Mouse (Mus musculus) cerebellum, adult 2 months (tissue): Measurements from ENCODE around the gene Etfb. TPM values are rescaled to one million over a fixed set of nuclear protein-coding genes. Genes with fewer than 3 reads are reported as not detected.

Experiments used
- DNase-seq, 2 experiments: peaks; one replicate each; pipeline ENCODE4 v3.0.0; 2021
- H3K27ac ChIP-seq: fragments of 200-500 bp; 2 replicates; pipeline ENCODE4 v1.5.1; 2012; ENCODE audit warnings: low read length, control low read depth, inconsistent platforms; ENCODE audit not compliant: insufficient read depth
- H3K27me3 ChIP-seq: fragments of 200-500 bp; 2 replicates; pipeline ENCODE4 v1.6.1; 2012; ENCODE audit warnings: inconsistent platforms, mild to moderate bottlenecking, low read length, moderate library complexity; ENCODE audit not compliant: control insufficient read depth, insufficient read depth
- H3K4me1 ChIP-seq: fragments of 200-500 bp; 2 replicates; pipeline ENCODE4 v1.6.1; 2011; ENCODE audit warnings: low read length; ENCODE audit not compliant: control insufficient read depth, insufficient read depth
- H3K4me3 ChIP-seq: fragments of 200-500 bp; replicated peaks from 2 replicates; pipeline ENCODE3; 2011; ENCODE audit warnings: mild to moderate bottlenecking, low read depth, low read length, control low read depth; ENCODE audit not compliant: insufficient read depth
- CTCF ChIP-seq: fragments of 200-500 bp; IDR thresholded peaks from 2 replicates; pipeline ENCODE4 v1.5.1; 2011; ENCODE audit warnings: low read depth, mild to moderate bottlenecking, control low read depth, low read length, moderate library complexity, borderline replicate concordance; ENCODE audit not compliant: insufficient read depth
- POLR2A ChIP-seq: fragments of 200-500 bp; IDR thresholded peaks from 2 replicates; pipeline ENCODE4 v1.6.1; 2011; ENCODE audit warnings: low read length, control low read depth, borderline replicate concordance; ENCODE audit not compliant: insufficient read depth
- WGBS: fragments of 180-500 bp; shearing (Covaris S2); methylation state at CpG from one replicate; pipeline ENCODE4 v1.1.7; 2018; 5-methylcytosine and 5-hydroxymethylcytosine counted together
- polyA plus RNA-seq: library from polyadenylated mRNA; depleted of rRNA; stranded (reverse); fragments of >200 nt; gene quantifications from 2 replicates; pipeline ENCODE4 v1.2.3, GENCODE M21; 2012

Etfb gene
- polyA plus RNA-seq, 1 experiment: 102 TPM

DNA sequence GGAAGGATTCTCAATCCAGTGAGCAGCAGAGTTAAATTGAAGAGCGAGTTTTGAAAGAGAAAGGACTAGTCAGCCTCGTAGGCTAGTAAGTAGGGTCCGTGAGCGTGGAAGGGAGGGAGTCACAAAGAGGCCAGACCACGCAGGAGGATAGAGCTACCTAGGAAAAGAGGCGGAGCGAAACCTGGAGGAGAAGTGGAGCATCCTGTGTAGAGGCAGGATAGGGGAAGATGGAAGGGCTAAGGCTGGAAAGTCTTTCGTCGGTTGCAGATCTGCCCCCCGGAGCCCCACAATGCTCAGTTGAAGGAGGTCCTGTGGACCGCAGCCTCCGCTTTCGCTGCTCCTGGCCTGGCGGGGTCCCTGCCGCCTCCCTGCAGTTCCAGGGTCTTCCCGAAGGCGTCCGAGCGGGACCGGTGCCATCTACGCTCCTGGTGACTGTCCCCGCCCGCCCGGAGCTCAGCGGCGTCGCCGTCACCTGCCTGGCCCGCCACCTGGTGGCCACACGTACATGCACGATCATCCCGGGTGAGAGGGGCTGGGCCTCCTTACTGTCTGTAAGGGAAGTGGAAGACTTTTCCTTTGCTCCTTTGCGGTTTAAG, 22.3 kb downstream of the Etfb start:
- peak; percentile 75 for TF ChIP-seq CTCF
- no peak for TF ChIP-seq POLR2A
- Histone ChIP-seq H3K27me3 (no peaks in the 10 kb centered on the region), H3K4me1 (peaks cover 5% of the 10 kb centered on the region; the same call in 1 of the 2 replicates), H3K27ac (no peak overlapping the region), H3K4me3 (peak overlapping the region; percentile 70)
- WGBS: 2% methylated on average over 33 of the region's 33 CpGs
- peak; percentile 77 to 80 for DNase-seq

DNA sequence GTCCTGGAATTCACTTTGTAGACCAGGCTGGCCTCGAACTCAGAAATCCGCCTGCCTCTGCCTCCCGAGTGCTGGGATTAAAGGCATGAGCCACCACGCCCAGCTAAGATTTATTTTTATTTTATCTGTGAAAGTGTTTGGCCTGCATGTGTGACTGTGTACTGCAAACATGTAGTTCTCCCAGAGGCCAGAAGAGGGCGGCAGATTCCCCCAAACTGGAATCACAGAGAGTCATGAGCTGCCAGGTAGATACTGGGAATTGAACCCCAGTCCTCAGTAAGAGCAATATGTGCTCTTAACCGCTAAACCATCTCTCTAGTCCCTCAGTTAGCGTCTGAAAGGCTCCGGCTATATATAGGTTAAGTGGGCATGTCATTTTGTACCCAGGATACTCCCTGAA, 26.5 kb downstream of the Etfb start:
- DNase-seq: peak in 1 of 2 experiments; percentile 44
- WGBS: 48% methylated on average over 8 of the region's 8 CpGs
- TF ChIP-seq CTCF: peak; percentile 61
- TF ChIP-seq POLR2A: no peak
- H3K27me3 ChIP-seq: no peaks in the 10 kb centered on the region
- H3K27ac ChIP-seq: no peak overlapping the region
- H3K4me3 ChIP-seq: no peak overlapping the region
- H3K4me1 ChIP-seq: peaks cover 2% of the 10 kb centered on the region; the same call in 1 of the 2 replicates

- no peak overlapping the region for H3K4me3 ChIP-seq
- DNase-seq: no peak
- no peak overlapping the region for H3K27ac ChIP-seq
- H3K4me1 ChIP-seq: peaks cover 4% of the 10 kb centered on the region; the same call in 1 of the 2 replicates
- WGBS: 45% methylated on average over 23 of the region's 23 CpGs
- no peak for TF ChIP-seq POLR2A
- TF ChIP-seq CTCF: no peak; the same call in 1 of the 2 replicates
- no peaks in the 10 kb centered on the region for H3K27me3 ChIP-seq
Observed at GRCm38 (mm10) chr7:43475706-43476105, 31.8 kb downstream of the Etfb start.

DNA sequence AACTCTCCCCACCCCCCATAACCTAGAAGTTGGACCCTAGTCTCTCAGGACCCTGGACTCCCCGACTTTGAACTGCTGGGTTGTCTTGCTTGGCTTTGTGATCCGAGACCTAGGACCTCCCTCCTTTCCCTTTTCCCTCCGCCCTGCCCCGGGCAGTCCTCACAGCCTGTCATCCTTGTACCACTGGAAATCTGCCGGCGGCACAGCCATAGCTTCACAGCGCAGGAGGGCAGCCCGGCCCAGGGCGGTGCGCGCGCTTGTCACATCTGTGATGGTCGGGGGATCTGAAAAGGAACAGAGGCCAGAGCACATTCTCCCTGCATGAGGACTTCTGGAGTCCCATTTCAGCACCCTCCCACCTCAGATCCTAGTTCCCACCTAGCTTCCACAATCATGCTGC, 32.5 kb downstream of the Etfb start:
- peaks cover 11% of the 10 kb centered on the region; the same call in 1 of the 2 replicates for H3K4me1 ChIP-seq
- H3K27me3 ChIP-seq: no peaks in the 10 kb centered on the region
- H3K4me3 ChIP-seq: no peak overlapping the region
- no peak for DNase-seq
- TF ChIP-seq POLR2A (no peak), CTCF (no peak)
- H3K27ac ChIP-seq: no peak overlapping the region
- 45% methylated on average over 13 of the region's 13 CpGs for WGBS

GRCm38 (mm10) chr7:43481191-43481590, 37.3 kb downstream of the Etfb start:
- no peak overlapping the region for H3K27ac ChIP-seq

GRCm38 (mm10) chr7:43482090-43482716, 38.3 kb downstream of the Etfb start:
- DNase-seq: peak; percentile 35 to 43
- TF ChIP-seq CTCF (no peak), POLR2A (no peak)
- 24% methylated on average over 8 of the region's 8 CpGs for WGBS
- Histone ChIP-seq H3K27ac (no peak overlapping the region), H3K4me3 (no peak overlapping the region), H3K27me3 (no peaks in the 10 kb centered on the region), H3K4me1 (peaks cover 33% of the 10 kb centered on the region)

More at GRCm38 (mm10) chr7:43481191-43481590, 37.3 kb downstream of the Etfb start:
- no peak for DNase-seq
- H3K4me1 ChIP-seq: peaks cover 33% of the 10 kb centered on the region
- WGBS: 52% methylated on average over 3 of the region's 3 CpGs
- no peaks in the 10 kb centered on the region for H3K27me3 ChIP-seq
- TF ChIP-seq CTCF: no peak
- no peak for TF ChIP-seq POLR2A
- H3K4me3 ChIP-seq: no peak overlapping the region

- peaks cover 33% of the 10 kb centered on the region for H3K4me1 ChIP-seq
- TF ChIP-seq POLR2A (no peak), CTCF (no peak)
- 30% methylated on average over 10 of the region's 10 CpGs for WGBS
- no peak overlapping the region; the same call in 1 of the 2 replicates for H3K27ac ChIP-seq
- H3K27me3 ChIP-seq: no peaks in the 10 kb centered on the region
- no peak overlapping the region for H3K4me3 ChIP-seq
- no peak for DNase-seq
Observed at GRCm38 (mm10) chr7:43483236-43483635, 39.4 kb downstream of the Etfb start.

GRCm38 (mm10) chr7:43488646-43489045, 44.8 kb downstream of the Etfb start:
- peak overlapping the region; percentile 51 for H3K4me3 ChIP-seq
- WGBS: 7% methylated on average over 5 of the region's 5 CpGs
- TF ChIP-seq POLR2A (no peak), CTCF (no peak)
- peak overlapping the region; percentile 57; the same call in 1 of the 2 replicates for H3K27ac ChIP-seq
- DNase-seq: peak; percentile 50 to 59
- H3K27me3 ChIP-seq: no peaks in the 10 kb centered on the region
- peaks cover 8% of the 10 kb centered on the region for H3K4me1 ChIP-seq
